Mouse (Mus musculus): ENCODE results near the gene Tmcc1. TPM values are rescaled to one million over a fixed set of nuclear protein-coding genes. Genes with fewer than 3 reads are reported as not detected.

The Tmcc1 gene
- total RNA-seq, 1 experiment from 2014 or later, result 191 TPM

- ATAC-seq (ENCODE audit: extremely low read depth, insufficient number of reproducible peaks, low FRiP score, poor library complexity, severe bottlenecking), result no peak
These were observed 207.7 kb downstream of the Tmcc1 start for GRCm38 (mm10) chr6:115985622-115986021.

GRCm38 (mm10) chr6:115984580-115984979 is 208.7 kb downstream of the Tmcc1 start:
- no peak for ATAC-seq (ENCODE audit: extremely low read depth, insufficient number of reproducible peaks, low FRiP score, poor library complexity, severe bottlenecking)

- no peak for ATAC-seq (ENCODE audit: extremely low read depth, insufficient number of reproducible peaks, low FRiP score, poor library complexity, severe bottlenecking)
These were observed 209.8 kb downstream of the Tmcc1 start for GRCm38 (mm10) chr6:115983306-115984038.

- ATAC-seq (ENCODE audit: extremely low read depth, insufficient number of reproducible peaks, low FRiP score, poor library complexity, severe bottlenecking), result no peak
These were observed 210.4 kb downstream of the Tmcc1 start for GRCm38 (mm10) chr6:115982889-115983288.

DNA sequence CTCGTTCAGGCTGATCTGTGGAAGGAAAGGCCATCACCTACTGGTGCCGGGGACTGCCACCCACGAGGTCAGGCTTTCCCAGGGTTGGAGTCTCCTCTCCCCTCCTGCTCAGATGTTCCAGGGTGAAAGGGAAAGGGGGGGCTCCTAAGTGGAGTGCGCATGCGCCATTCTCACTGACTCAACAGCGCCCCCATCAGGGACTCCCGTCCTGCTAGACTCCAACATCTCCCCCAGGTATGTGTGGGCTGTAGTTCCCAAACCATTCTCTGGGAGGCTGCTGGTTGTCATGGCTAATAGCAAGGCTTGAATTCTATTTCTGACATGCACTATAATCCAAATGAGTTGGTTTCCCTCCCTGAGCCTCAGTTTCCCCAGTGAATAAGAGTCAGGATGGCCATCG is 214.7 kb downstream of the Tmcc1 start:
- no peak for ATAC-seq (ENCODE audit: extremely low read depth, insufficient number of reproducible peaks, low FRiP score, poor library complexity, severe bottlenecking)

GRCm38 (mm10) chr6:115977810-115978209 is 215.5 kb downstream of the Tmcc1 start:
- ATAC-seq (ENCODE audit: extremely low read depth, insufficient number of reproducible peaks, low FRiP score, poor library complexity, severe bottlenecking), result no peak

- ATAC-seq (ENCODE audit: extremely low read depth, insufficient number of reproducible peaks, low FRiP score, poor library complexity, severe bottlenecking), result no peak
These were observed 217.7 kb downstream of the Tmcc1 start for GRCm38 (mm10) chr6:115975606-115976005.

DNA sequence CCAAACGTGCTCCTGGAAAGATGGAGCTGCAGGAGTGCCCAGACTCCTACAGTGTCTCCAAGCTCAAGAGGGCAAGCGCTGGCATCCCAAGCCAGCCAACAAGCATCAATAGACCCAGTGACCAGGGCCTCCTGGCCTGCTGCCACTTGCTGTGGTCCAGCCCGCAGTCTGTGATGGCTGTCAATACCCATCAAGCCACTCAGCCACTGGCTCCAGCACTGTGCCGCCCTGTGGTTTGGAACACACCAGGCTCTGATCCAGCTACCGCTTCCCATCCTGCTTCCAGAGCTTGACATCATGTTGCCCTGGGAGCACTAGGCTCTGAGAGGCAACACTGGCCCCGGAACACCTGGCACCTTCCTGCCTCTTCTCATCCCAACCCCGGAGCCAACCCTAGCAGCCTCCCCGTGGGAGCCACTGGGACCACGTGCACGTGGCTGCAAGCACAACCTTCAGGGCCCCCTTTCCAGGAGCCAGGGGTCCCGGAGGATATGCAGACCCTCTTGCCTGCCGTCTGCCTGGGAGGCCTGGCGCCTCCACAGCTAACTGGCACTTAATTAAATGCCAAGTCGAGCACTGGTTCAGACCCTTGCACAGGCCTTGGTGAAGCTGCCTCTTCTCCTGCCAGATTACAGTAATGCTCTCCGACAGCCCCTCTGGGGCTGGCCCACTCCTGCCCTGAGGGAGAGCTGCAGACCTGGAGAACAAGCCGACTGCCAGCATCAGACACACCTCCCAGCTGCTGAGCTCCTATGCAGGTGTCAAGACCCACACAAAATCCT is 219.2 kb downstream of the Tmcc1 start:
- no peak for ATAC-seq (ENCODE audit: extremely low read depth, insufficient number of reproducible peaks, low FRiP score, poor library complexity, severe bottlenecking)

DNA sequence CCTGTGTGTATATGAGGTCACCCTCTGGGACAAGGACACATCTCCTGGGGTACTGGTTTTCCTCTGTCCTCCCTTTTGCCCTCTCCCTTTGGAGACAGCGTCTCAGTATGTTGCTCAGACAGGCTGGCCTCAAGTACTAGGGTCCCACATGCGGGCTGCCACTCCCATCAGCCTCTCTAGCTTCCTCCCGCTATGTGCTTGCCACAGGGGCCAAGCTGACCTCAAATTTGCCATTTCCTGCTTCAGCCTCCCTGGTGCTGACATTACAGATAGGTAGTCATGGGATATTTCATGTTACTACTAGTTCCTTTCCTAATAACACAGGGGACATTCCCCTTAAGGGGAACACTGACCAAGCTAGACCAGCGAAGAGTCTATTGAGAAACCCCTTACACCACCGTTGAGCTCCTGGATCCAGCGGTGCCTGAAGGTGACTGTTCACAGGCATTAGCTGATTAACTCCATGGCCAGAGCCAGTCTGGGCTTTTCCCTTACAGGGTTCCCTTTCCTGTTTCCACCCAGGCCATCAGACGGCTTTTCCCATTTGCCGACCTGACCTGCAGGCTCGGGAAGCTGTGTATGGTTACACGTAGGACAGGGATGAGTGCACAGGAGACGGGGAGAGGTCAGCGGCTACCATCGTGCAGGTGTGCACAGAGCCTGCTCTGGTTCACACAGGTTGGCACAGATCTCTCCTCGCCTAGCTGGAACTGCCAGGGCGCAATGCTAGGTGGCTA is 220.0 kb downstream of the Tmcc1 start:
- ATAC-seq (ENCODE audit: extremely low read depth, insufficient number of reproducible peaks, low FRiP score, poor library complexity, severe bottlenecking), result no peak

- no peak for ATAC-seq (ENCODE audit: extremely low read depth, insufficient number of reproducible peaks, low FRiP score, poor library complexity, severe bottlenecking)
These were observed 221.1 kb downstream of the Tmcc1 start for GRCm38 (mm10) chr6:115972083-115972764.

GRCm38 (mm10) chr6:115971273-115972060 is 221.8 kb downstream of the Tmcc1 start:
- no peak for ATAC-seq (ENCODE audit: extremely low read depth, insufficient number of reproducible peaks, low FRiP score, poor library complexity, severe bottlenecking)

DNA sequence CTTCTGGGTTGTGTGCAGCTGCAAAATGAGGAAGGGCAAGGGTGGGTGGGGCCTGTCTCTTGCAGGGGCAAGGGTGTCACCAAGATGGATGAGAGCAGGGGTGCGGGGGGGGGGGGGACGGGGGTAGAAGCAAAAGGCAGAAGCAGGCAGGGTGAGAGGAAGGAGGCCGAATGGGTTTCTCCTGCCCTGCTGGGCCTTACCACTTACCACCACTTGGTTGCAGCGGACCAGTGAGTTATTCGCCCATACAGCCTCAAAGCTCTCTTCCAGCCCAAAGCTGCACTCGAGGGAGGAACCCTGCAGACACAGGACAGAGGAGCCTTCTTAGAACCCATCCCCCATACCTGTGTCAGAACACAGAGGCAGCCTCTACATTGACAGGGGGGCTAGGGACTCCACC is 223.3 kb downstream of the Tmcc1 start:
- ATAC-seq (ENCODE audit: extremely low read depth, insufficient number of reproducible peaks, low FRiP score, poor library complexity, severe bottlenecking), result peak; percentile 45; the same call in 1 of the 2 replicates

DNA sequence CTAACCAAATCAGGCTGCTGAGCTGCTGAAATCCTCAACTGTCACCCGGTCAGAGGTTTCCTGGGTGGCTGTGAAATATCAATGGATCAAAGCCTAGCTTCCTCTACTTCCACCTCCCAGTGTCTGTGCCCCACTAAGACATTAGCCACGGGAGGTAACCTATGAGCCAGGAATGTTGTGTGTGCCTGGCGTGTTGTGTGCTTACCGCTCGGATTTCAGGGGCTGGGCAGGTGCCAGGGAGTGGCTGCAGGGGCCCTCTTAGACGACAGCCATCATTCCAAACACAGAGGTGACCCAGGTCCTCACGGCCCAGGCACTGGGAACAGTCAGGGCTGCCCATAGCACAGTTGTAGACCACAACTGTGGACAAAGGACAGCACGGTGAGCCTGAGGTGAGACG is 224.2 kb downstream of the Tmcc1 start:
- no peak for ATAC-seq (ENCODE audit: extremely low read depth, insufficient number of reproducible peaks, low FRiP score, poor library complexity, severe bottlenecking)

- ATAC-seq (ENCODE audit: extremely low read depth, insufficient number of reproducible peaks, low FRiP score, poor library complexity, severe bottlenecking), result no peak
These were observed 224.6 kb downstream of the Tmcc1 start for GRCm38 (mm10) chr6:115968700-115969099.

Other genes with a start within 250 kb of the Tmcc1 start
- not detected in 2 replicates for gene H1foo, start 248.5 kb downstream of the Tmcc1 start, total RNA-seq (2017)
- 12.0 and 12.2 TPM in 2 replicates for gene Plxnd1, start 198.5 kb downstream of the Tmcc1 start, total RNA-seq (2017)
- gene Washc2, start 14.6 kb upstream of the Tmcc1 start, total RNA-seq (2017), result 258 and 266 TPM in 2 replicates
- 33.5 and 41.4 TPM in 2 replicates for gene Zfand4, start 70.7 kb upstream of the Tmcc1 start, total RNA-seq (2017)
- gene March8, start 144.5 kb upstream of the Tmcc1 start, total RNA-seq (2017), result 6.8 and 18.2 TPM in 2 replicates